Mouse (Mus musculus) monocyte, adult 2 months (primary cell): ENCODE data around the gene Tcte2.

ENCODE experiments used
- DNase-seq, 2 experiments: peaks; one replicate each; pipeline ENCODE4 v3.0.0; 2022; ENCODE audit warnings: low spot score in 2 of 2, low read depth in 1 of 2

Gene Tcte2

DNA sequence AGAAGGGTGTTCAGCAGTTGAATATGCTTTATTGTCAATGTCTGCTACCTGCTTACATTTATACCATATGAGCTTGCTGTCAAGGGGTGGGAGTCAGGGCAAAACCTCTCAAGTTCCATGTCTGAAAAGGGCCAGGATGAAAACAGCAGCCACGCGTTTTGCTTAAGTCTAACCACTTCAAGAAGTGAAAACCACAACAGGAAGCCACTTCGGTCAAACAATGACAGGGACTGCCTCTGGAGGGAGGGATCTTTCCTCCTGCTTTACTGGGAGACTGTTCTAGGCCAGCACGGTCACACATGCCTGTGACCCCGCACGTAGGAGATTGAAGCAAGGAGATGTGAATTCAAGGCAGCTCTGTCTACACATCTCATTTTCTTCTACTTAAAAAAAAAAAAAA, 15.3 kb downstream of the Tcte2 start:
- no peak for DNase-seq

- no peak for DNase-seq
Observed at GRCm38 (mm10) chr17:13745373-13745772, 16.3 kb downstream of the Tcte2 start.

DNA sequence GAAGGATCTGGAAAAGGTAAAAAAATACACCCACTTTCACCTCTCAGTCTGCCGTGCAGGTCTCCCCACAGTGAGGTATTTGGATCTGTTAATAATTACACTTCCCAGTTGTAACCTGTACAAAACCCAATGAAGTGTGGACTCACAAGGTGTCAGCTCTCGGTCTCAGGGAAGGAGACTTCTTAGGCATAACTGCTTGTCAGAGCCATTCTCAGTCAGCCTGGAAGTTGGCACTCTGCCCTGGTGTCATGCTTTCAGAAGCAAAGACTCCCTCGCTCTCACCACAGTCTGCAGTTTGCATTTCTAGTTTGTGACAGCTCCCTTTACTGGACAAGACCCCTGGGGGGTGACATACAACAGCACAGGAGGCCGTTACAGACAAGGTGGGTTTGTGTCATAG, 16.8 kb downstream of the Tcte2 start:
- no peak for DNase-seq

DNA sequence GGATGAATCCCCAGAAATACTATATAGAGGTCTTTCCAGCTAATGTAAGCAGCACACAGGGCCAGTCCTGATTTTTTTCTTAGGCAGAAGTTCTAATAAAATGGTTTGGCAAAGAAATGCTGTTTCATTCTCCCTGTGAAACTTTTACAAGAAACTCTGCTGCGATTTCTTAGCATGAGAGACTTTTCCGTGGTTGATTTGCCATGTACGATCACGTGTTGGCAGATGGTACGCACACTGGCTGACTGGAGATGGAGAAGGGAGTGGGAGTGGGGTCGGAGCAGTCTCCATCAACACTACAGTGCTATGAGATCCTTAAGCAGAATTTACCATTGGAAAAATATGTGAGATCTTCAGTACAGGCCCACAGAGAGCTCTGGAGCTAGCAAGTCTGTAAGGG, 17.4 kb downstream of the Tcte2 start:
- DNase-seq, result no peak

DNA sequence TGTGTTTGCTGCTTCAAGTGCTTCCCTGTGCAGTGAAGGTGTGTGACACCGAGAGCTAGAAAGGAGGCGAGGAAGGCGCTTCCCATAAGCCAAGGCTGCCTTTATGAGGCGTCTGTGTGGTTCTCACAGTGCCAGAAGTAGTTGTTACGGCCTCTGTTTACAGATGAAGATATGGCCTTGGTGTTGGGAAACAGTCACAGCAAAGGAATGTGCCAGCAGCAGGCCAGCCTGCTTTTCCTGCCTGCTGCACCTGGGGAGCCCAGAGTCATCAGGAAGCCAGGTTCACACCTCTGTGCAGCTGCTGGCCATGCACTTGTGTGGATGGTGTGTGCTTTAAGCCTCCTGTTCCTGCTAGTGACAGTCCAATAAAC, 17.9 kb downstream of the Tcte2 start:
- no peak for DNase-seq

DNA sequence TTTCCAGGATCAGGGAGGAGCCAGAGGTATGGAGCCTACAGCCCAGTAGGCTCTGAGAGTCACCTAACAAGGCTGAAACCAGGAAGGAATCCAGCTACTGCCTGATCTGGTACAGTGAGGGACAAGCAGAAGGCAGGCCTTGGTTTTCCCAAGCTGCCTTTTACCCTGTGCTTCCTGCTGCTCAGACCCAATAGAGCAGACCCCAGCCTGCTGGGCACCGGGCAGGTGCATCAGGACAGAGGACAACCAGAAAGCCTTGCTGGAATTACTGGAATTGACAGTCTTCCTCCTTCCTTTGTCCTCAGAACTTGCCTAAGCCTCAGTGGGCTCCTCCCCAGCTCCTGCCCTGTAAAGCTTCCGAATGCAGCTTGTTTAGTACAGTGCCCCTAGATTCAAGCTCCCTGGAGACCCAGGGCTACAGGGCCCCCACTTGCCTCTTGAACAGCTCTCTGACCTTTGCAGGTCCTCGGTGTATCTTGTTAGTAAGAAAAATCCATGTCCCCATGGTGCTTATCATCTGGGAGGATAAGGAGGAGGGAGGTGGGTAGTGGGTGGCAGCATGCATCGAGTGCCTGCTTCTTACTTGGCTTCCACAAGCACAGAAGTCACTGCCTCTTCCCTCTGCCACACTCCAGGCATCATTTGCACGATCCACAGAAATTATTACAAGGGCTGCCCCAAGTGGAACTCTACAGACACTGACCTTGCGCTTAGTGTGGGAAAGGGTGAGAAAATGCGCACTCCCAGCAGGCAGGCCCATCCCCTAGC, 18.5 kb downstream of the Tcte2 start:
- no peak for DNase-seq

DNA sequence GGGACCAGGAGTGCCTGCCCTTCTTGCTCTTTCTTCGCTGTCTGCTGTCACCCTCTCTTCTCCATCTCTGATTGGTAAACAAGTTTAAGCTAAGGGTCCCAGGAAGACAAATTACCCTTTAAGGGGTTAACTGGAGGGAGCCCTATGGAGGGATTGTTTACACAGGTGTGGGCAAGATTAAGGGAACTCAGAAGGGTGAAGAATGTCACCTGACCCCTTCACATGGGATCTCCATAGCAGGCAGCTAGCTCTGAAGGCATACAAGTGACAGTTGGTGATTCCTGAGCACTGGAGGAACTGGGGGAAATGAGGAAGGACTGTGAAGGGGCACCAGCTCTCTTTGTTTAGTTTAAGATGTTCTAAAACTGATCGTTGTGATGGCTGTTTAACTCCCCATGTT, 19.3 kb downstream of the Tcte2 start:
- no peak for DNase-seq

- no peak for DNase-seq
Observed at GRCm38 (mm10) chr17:13741611-13742010, 20.0 kb downstream of the Tcte2 start.

DNA sequence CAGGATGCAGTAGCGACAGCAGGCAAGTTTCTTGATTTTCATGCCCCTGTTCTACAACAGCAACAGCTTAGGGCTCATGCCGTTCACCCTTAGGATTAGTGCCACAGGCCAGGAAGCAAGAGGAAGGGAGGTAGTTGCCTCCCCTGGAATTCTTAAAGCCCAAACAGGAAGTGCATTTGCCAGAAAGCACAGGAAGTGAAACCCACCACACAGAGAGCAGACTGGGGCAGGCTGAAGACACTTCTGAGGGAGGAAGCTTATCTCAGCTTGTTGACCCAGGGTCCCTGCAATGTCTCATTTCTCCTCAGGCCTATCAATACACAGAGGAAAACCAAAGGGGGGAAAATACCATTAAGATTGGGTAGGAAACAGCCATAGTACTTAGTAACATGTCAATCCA, 20.8 kb downstream of the Tcte2 start:
- no peak for DNase-seq

- DNase-seq, result no peak
Observed at GRCm38 (mm10) chr17:13739981-13740380, 21.6 kb downstream of the Tcte2 start.

DNA sequence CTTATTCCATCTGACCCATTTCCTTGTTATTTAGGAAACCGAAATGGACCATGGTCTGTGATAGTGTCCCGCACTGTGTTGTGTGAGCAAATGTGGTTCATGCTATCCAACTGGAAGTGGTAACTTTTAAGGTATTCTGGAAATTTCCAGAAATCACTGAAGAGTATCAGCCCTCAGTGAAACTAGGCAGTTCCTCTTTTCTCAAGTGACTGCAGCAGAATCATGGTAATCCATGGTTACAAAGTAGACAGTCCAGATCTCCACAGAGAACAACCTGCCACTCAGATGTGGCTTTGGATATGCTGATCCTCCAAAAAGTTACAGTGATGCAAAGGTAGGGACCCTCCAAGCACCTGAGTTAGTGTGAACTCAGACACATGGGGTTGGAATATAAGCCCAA, 22.7 kb downstream of the Tcte2 start:
- DNase-seq, result no peak

DNA sequence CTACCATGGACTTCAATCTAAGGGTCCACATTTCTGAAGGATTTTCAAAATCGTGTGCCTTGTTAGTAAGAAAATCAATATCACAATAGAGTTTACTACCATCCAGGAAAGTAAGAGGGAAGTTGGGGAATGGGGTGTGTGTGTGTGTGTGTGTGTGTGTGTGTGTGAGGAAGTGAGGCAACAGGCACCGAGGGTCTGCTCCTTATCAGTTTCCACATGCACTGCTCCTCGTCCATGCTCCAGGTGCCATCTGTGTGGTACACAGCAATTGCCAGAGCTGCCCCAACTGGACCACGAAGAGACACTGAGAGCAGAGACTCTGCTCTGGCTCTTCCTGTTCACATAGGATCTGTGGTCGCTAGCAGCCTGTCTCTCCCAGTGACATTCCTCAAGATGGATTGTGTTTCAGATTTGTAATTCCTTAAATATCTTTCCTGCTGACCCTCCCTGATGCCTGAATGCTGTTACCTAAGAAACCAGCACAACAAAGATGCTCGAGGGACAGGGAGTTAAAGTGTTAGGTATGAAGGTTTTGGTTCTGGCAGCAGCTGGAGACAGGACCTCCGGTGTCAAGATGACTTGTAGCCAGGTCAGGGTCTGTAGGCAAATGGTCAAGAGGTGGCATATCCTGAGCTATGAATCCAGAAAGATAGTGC, 23.4 kb downstream of the Tcte2 start:
- DNase-seq, result no peak

DNA sequence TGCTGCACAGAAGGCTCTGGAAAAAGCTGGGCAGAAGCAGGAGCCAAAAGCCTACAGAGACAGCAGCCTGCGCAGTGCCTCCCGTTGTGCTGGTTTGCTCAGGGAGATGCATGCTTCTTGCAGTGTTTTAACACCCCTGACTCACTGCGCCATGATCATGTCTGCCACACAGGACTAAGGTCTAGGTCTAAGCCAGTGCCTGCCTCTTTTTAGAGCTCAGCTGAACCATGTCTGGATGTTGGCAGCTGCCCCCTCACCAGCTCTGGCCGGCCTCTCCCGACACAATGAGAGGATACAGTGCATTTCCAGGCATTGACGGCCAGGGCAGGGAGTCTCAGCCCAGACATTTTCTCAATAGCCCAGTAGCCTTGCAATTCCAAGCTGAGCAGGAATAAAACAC, 24.3 kb downstream of the Tcte2 start:
- DNase-seq, result no peak

GRCm38 (mm10) chr17:13735803-13736282, 25.8 kb downstream of the Tcte2 start:
- DNase-seq, result no peak

DNA sequence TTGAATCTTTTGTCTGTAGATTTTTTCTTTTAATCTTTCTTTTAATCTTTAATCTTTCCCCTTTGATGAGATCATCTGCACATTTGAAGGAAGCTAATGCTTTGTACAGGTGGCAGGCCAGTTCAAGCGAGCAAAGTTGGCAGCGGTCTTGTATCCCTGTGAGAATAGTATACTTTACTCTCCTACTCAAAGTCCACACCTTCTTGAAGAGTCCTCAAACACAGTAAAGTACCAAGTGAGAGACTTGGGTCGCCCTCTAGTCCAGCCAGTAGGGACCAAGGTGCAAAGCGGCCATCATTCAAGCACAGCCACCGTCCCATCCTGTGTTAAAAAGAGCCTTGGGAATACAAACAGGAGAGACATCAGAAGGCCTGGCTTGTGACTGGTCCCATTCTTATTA, 26.6 kb downstream of the Tcte2 start:
- DNase-seq, result no peak

GRCm38 (mm10) chr17:13733971-13734370, 27.7 kb downstream of the Tcte2 start:
- no peak for DNase-seq

DNA sequence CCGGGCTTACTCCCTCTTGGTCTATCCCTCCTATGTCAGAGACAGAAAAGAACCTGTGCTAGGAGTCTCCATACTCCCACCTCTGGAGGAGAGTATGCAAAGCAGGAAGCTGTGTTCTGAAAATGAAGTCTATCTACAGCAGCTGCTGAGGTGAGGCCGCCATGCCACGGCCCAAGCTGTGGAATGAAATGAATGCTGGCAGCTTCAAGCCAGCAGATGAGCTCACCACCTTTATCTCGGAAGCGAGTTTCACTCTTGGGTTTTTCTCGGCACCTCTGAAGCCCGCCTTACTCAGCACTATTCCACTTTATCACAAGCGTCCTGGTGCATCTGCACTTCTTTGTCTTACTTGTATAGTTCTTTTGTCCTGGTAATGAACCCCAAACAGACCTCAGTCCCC, 28.9 kb downstream of the Tcte2 start:
- no peak for DNase-seq

- no peak for DNase-seq
Observed at GRCm38 (mm10) chr17:13731727-13732112, 29.9 kb downstream of the Tcte2 start.

GRCm38 (mm10) chr17:13730980-13731726, 30.5 kb downstream of the Tcte2 start:
- no peak for DNase-seq

DNA sequence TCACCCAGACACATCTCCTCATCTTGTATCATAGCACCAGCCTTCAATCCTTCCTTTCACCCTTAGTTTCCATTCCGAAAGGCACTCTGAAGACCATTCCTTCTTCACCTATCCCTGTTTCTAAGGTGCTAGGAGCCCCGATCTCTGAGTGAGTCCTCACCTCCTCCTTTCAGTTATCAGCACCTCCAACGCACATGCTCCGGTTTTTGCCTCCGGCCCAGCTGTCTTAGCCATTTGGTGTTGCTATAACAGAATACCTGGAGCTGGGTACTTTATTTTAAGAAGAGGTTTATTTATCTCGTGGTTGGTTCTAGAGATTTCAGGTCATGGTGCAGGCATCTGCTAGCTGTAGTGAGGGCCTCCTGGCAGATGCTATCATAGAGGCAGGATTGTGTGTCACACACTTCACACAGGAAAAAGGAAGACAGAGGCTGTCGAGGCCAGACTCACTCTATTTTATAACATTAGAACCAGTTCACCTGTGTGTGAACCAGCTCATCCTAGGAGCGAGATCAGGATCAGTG, 34.7 kb downstream of the Tcte2 start:
- DNase-seq, result no peak

DNA sequence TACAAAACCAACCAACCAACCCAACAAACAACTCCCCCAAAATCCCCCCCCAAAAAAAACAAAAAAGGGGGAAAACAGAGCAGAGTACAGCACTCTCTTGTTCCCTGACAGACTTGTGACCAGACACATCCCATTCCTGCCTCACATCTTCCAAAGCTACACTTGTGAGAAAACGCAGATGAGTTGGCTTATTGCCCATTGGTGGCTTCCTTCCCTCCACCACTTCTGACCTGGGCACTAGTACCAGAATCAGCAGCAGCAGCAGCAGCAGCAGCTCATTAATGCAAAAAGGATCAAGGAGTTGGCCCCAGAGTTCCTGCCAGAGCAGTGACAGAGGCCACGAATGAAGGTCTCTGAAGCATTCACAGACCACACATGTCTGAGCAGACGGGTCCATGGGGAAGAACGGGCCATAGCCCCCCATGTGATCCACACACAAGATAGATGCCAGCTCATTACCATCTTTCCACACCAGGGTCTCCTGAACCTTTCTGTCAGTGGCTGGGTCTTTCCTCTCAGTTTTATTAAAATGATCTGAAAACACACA, 36.5 kb downstream of the Tcte2 start:
- DNase-seq, result no peak

GRCm38 (mm10) chr17:13722434-13722833, 39.2 kb downstream of the Tcte2 start:
- no peak for DNase-seq
